Mouse (Mus musculus) adrenal gland, adult 2 months (tissue): ENCODE measurements at regions not wholly inside any gene's neighbourhood (a gene's known extent, or its start where the extent isn't known, plus 50 kb on each side); places are given as distances from the start of the nearest gene placed in this dataset.
A peak's percentile ranks its signal among the peaks of the same experiment; 100 is the strongest.
"Not testable (repeated sequence)": the region's sequence is repeated elsewhere in the genome, so short reads cannot be mapped to it uniquely, and the experiment has no call there.

ENCODE experiments used
- DNase-seq: peaks from one replicate; pipeline ENCODE4 v3.0.0; 2021

GRCm38 (mm10) chr6:37748296-37748980, 122.2 kb upstream of the Trim24 start:
- no peak for DNase-seq

- DNase-seq = no peak
Observed at GRCm38 (mm10) chr6:37749016-37749415, 121.6 kb upstream of the Trim24 start.

GRCm38 (mm10) chr6:37750271-37750670, 120.3 kb upstream of the Trim24 start:
- DNase-seq = no peak

GRCm38 (mm10) chr6:37751701-37752100, 118.9 kb upstream of the Trim24 start:
- DNase-seq = no peak

- not testable (repeated sequence) for DNase-seq
Observed at GRCm38 (mm10) chr6:37761003-37761402, 109.6 kb upstream of the Trim24 start.

- DNase-seq = no peak
Observed at GRCm38 (mm10) chr6:37763036-37763435, 107.6 kb upstream of the Trim24 start.

- DNase-seq = no peak
Observed at GRCm38 (mm10) chr6:37767690-37768089, 102.9 kb upstream of the Trim24 start.

GRCm38 (mm10) chr6:37773294-37773693, 97.3 kb upstream of the Trim24 start:
- no peak for DNase-seq

GRCm38 (mm10) chr6:37775151-37775550, 95.5 kb upstream of the Trim24 start:
- no peak for DNase-seq

GRCm38 (mm10) chr6:37779893-37780292, 90.7 kb upstream of the Trim24 start:
- peak; percentile 27 for DNase-seq

- no peak for DNase-seq
Observed at GRCm38 (mm10) chr6:37781894-37782293, 88.7 kb upstream of the Trim24 start.

- not testable (repeated sequence) for DNase-seq
Observed at GRCm38 (mm10) chr6:37785280-37785679, 85.3 kb upstream of the Trim24 start.

- no peak for DNase-seq
Observed at GRCm38 (mm10) chr6:37785741-37786140, 84.9 kb upstream of the Trim24 start.

GRCm38 (mm10) chr6:37787858-37788257, 82.8 kb upstream of the Trim24 start:
- DNase-seq = not testable (repeated sequence)

- DNase-seq = no peak
Observed at GRCm38 (mm10) chr6:37790878-37791277, 79.7 kb upstream of the Trim24 start.

GRCm38 (mm10) chr6:37794211-37794610, 76.4 kb upstream of the Trim24 start:
- peak; percentile 33 for DNase-seq

- DNase-seq = no peak
Observed at GRCm38 (mm10) chr6:37795001-37795400, 75.6 kb upstream of the Trim24 start.

- DNase-seq = no peak
Observed at GRCm38 (mm10) chr6:37803231-37803630, 67.4 kb upstream of the Trim24 start.

GRCm38 (mm10) chr6:37805896-37806295, 64.7 kb upstream of the Trim24 start:
- not testable (repeated sequence) for DNase-seq

GRCm38 (mm10) chr6:37806529-37807191, 64.0 kb upstream of the Trim24 start:
- not testable (repeated sequence) for DNase-seq

- not testable (repeated sequence) for DNase-seq
Observed at GRCm38 (mm10) chr6:37815218-37815617, 55.4 kb upstream of the Trim24 start.
